Mouse (Mus musculus) forebrain, embryonic 16.5 days (tissue): ENCODE measurements around the gene Col27a1. TPM values are rescaled to one million over a fixed set of nuclear protein-coding genes. Genes with fewer than 3 reads are reported as not detected.

ENCODE experiments used
- ATAC-seq: fragments of 200-750 bp; cut with Nextera tagmentation; 2 replicates; pipeline ENCODE4 v1.8.0; 2017; ENCODE audit warnings: mild to moderate bottlenecking, moderate library complexity
- H3K27ac ChIP-seq: fragments of 300-500 bp; sonication (generic); 2 replicates; pipeline ENCODE4 v1.5.1; 2014; ENCODE audit warnings: low read length, control low read depth
- H3K27me3 ChIP-seq: fragments of 300-500 bp; sonication (generic); replicated peaks from 2 replicates; pipeline ENCODE4 v1.6.1; 2014; ENCODE audit warnings: low read length; ENCODE audit not compliant: control insufficient read depth, insufficient read depth
- H3K36me3 ChIP-seq: fragments of 300-500 bp; sonication (generic); 2 replicates; pipeline ENCODE4 v1.6.1; 2014; ENCODE audit not compliant: control insufficient read depth, insufficient read depth
- H3K4me1 ChIP-seq: fragments of 300-500 bp; sonication (generic); replicated peaks from 2 replicates; pipeline ENCODE4 v1.6.1; 2014; ENCODE audit warnings: low read length; ENCODE audit not compliant: control insufficient read depth, insufficient read depth
- H3K4me2 ChIP-seq: fragments of 300-500 bp; sonication (generic); 2 replicates; pipeline ENCODE4 v1.6.1; 2014; ENCODE audit warnings: mild to moderate bottlenecking, low read length, control low read depth
- H3K4me3 ChIP-seq: fragments of 300-500 bp; sonication (generic); replicated peaks from 2 replicates; pipeline ENCODE4 v1.5.1; 2014; ENCODE audit warnings: mild to moderate bottlenecking, low read length, control low read depth
- H3K9ac ChIP-seq: fragments of 300-500 bp; sonication (generic); replicated peaks from 2 replicates; pipeline ENCODE4 v1.6.1; 2014; ENCODE audit warnings: low read depth, low read length, control low read depth
- H3K9me3 ChIP-seq: fragments of 300-500 bp; sonication (generic); 2 replicates; pipeline ENCODE4 v1.6.1; 2016; ENCODE audit warnings: low read length; ENCODE audit not compliant: control insufficient read depth
- WGBS: fragments of 180-500 bp; shearing (Covaris S2); extraction: QIAGEN DNeasy Blood & Tissue Kit; methylation state at CpG from one replicate; pipeline ENCODE4 v1.1.7; 2014; 5-methylcytosine and 5-hydroxymethylcytosine counted together
- polyA plus RNA-seq: library from polyadenylated mRNA; unstranded; fragments of >200 nt; fragmentation: Nextera tagmentation; extraction: Ambion mirVana; gene quantifications from 2 replicates; pipeline ENCODE4 v1.2.1, GENCODE M21; 2015

Gene Col27a1
- 0.88 and 0.98 TPM in 2 replicates for polyA plus RNA-seq

GRCm38 (mm10) chr4:63213907-63214621 is at the start of gene Col27a1:
Gene Col27a1, plus strand, starts transcription at chr4:63214004.
- Histone ChIP-seq H3K9ac (no peak within 1 kb of the TSS; the same call in 1 of the 2 replicates), H3K4me1 (peaks cover 26% of the 10 kb centered on the region), H3K27ac (no peak within 1 kb of the TSS), H3K9me3 (no peaks in the 10 kb centered on the region), H3K4me2 (peak within 1 kb of the TSS; percentile 96), H3K36me3 (no peaks in the 10 kb centered on the region), H3K4me3 (peak within 1 kb of the TSS; percentile 52), H3K27me3 (peaks cover 34% of the 10 kb centered on the region)
- peak; percentile 27 for ATAC-seq
- under 1% methylated on average over 51 of the region's 61 CpGs for WGBS

GRCm38 (mm10) chr4:63165636-63166035 is 48.2 kb upstream of the Col27a1 start:
- Histone ChIP-seq H3K4me1 (no peaks in the 10 kb centered on the region), H3K9me3 (no peaks in the 10 kb centered on the region), H3K4me3 (no peak overlapping the region), H3K27me3 (no peaks in the 10 kb centered on the region), H3K27ac (no peak overlapping the region), H3K9ac (no peak overlapping the region), H3K4me2 (no peak overlapping the region), H3K36me3 (no peaks in the 10 kb centered on the region)
- 90% methylated on average over 4 of the region's 4 CpGs for WGBS
- ATAC-seq: no peak

DNA sequence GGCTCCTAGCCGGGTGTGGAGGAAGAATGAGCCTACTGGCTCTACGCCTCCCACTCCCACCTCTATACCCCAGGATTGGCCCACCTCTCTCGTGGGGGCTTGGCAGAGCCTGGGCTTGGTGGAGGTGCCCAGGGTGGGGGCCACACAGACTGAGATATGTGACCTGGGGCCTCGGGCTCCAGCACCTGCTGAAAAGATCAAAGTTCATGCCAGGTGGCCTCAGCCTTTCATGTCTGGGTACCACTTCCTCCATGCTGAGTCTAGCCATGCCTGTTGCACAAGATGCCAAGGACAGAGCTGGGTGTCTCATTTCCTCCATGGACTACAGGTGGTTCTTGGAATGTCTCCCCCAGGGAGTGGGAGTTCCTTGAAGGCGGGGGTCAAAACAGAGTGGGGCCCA is 47.5 kb upstream of the Col27a1 start:
- Histone ChIP-seq H3K27ac (no peak overlapping the region), H3K9ac (no peak overlapping the region), H3K27me3 (no peaks in the 10 kb centered on the region), H3K9me3 (no peaks in the 10 kb centered on the region), H3K4me1 (no peaks in the 10 kb centered on the region), H3K36me3 (no peaks in the 10 kb centered on the region), H3K4me3 (no peak overlapping the region), H3K4me2 (no peak overlapping the region)
- WGBS: 87% methylated on average over 5 of the region's 5 CpGs
- no peak for ATAC-seq

GRCm38 (mm10) chr4:63170061-63170460 is 43.7 kb upstream of the Col27a1 start:
- 78% methylated on average over 4 of the region's 4 CpGs for WGBS

DNA sequence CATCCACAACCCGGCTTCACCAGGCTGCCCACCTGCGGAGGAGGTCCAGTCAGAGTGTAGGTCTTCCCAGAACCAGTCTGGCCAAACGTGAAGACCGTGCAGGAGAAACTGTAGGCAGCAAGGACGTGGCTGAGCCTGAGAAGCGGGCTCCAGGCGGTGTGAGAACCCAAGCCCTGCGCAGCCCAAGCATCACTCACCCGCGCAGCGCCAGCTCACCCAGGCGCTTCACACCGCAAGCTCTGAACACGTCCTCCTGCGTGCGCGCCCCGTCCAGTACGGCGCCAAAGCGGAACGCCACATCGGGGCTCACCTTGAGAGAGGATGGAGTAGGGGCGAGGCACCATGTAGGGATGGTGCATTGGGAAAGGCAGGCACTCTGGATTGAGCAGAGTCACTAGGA is 42.7 kb upstream of the Col27a1 start:
- H3K4me2 ChIP-seq: no peak overlapping the region

More at GRCm38 (mm10) chr4:63170061-63170460, 43.7 kb upstream of the Col27a1 start:
- H3K4me2 ChIP-seq: no peak overlapping the region
- H3K27ac ChIP-seq: no peak overlapping the region
- ATAC-seq: no peak
- no peak overlapping the region for H3K4me3 ChIP-seq
- H3K4me1 ChIP-seq: no peaks in the 10 kb centered on the region
- peaks cover 6% of the 10 kb centered on the region; the same call in 1 of the 2 replicates for H3K27me3 ChIP-seq
- no peak overlapping the region for H3K9ac ChIP-seq
- no peaks in the 10 kb centered on the region for H3K36me3 ChIP-seq
- H3K9me3 ChIP-seq: no peaks in the 10 kb centered on the region

DNA sequence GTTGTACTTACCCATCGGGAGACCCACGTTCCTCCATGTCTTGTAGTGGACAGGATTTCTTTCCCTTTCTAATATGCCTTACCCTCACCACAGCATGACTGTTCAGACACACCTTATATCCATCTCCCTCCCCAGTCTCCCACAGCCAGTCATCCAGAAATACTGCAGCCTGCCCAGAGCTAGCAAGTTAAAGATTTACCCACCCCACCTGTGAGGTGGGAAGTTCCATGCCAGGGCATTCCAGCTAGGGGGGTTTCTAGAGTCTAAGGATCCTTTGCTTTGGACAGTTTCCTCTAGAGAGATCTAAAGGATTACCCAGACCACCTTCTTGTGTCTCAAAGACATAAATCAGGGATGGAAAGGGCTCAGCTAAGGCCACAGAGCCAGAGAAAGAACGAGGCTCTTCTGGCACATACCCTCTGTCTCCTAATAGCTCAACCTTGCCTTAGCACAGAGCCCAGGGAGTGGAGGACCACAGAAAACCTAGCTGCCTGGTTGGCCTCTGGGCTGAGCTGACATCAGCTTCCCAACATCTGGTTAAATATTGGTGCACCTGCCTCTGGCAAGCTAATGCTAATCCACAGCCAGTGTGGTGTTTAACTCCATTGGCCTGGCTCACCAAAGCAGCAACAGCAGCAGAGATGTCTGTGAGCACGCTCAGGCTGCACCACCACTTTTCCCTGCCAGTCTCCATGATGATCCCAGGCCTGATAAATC is 41.7 kb upstream of the Col27a1 start, which contains the start of gene Kif12:
Kif12 (minus strand) TSS at position 163 of the 717 bp plus-strand sequence.
- 80% methylated on average over 4 of the region's 4 CpGs for WGBS

More for the DNA sequence above, 42.7 kb upstream of the Col27a1 start:
- Histone ChIP-seq H3K36me3 (no peaks in the 10 kb centered on the region), H3K4me3 (no peak overlapping the region), H3K9ac (no peak overlapping the region), H3K4me1 (no peaks in the 10 kb centered on the region), H3K27me3 (peaks cover 6% of the 10 kb centered on the region; the same call in 1 of the 2 replicates), H3K27ac (no peak overlapping the region), H3K9me3 (no peaks in the 10 kb centered on the region)
- no peak for ATAC-seq
- WGBS: 50% methylated on average over 24 of the region's 24 CpGs

DNA sequence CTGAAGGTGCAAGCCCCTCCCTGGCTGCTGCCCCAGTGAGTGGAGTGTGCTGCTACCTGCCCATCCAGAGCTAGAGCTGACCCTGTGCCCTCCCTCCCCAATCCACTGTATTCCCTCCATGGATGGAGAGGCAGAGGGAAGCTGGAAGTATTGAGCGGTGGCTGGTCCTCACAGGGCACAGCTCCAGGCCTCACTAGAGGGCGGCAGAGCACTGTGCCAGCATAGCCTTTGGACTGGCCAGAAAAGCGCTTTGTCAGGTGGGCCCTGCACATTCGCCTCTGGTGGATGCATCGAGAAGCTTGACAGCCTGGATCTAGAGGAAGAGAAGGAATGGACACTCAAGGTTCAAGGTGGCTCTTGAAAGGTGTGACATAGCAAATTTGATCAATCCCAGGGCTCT is 32.2 kb upstream of the Col27a1 start:
- 7% methylated on average over 5 of the region's 5 CpGs for WGBS
- Histone ChIP-seq H3K9me3 (no peaks in the 10 kb centered on the region), H3K4me3 (no peak overlapping the region), H3K4me1 (peaks cover 3% of the 10 kb centered on the region; the same call in 1 of the 2 replicates), H3K27me3 (no peaks in the 10 kb centered on the region), H3K27ac (no peak overlapping the region), H3K36me3 (no peaks in the 10 kb centered on the region), H3K4me2 (no peak overlapping the region), H3K9ac (no peak overlapping the region)
- peak; percentile 86 for ATAC-seq

More for the DNA sequence above, 41.7 kb upstream of the Col27a1 start, which contains the start of gene Kif12:
- H3K4me1 ChIP-seq: no peaks in the 10 kb centered on the region
- H3K4me2 ChIP-seq: no peak within 1 kb of the TSS
- H3K27me3 ChIP-seq: peaks cover 6% of the 10 kb centered on the region; the same call in 1 of the 2 replicates
- no peak within 1 kb of the TSS for H3K4me3 ChIP-seq
- no peak within 1 kb of the TSS for H3K27ac ChIP-seq
- H3K9me3 ChIP-seq: no peaks in the 10 kb centered on the region
- no peak within 1 kb of the TSS for H3K9ac ChIP-seq
- H3K36me3 ChIP-seq: no peaks in the 10 kb centered on the region
- no peak for ATAC-seq

GRCm38 (mm10) chr4:63186281-63186870 is 27.4 kb upstream of the Col27a1 start:
- Histone ChIP-seq H3K9ac (no peak overlapping the region), H3K4me3 (no peak overlapping the region), H3K27me3 (no peaks in the 10 kb centered on the region), H3K27ac (no peak overlapping the region), H3K4me2 (no peak overlapping the region), H3K4me1 (peaks cover 3% of the 10 kb centered on the region; the same call in 1 of the 2 replicates), H3K36me3 (no peaks in the 10 kb centered on the region), H3K9me3 (no peaks in the 10 kb centered on the region)
- WGBS: 15% methylated on average over 21 of the region's 21 CpGs
- ATAC-seq: peak; percentile 57

DNA sequence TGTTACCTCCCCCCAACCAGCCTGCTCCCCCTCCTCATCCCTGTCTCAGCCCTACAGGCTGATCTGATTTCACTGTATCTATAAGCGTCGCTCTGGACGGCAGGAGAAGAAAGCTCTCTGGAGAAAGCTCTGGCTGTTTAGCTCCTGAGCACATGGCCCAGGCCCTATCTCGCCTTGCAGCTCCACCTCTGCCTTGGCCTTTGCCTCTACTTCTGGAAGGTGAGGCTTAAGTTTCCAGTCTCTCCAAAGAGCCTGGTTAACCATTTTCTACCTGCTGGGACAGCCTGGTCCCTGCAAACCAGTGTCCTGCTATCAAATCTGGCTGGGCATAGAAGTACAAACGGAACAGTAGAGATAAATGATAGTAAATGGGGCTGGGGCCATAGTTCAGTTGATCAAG is 22.2 kb upstream of the Col27a1 start:
- no peaks in the 10 kb centered on the region for H3K9me3 ChIP-seq
- no peak overlapping the region for H3K4me2 ChIP-seq
- 72% methylated on average over 5 of the region's 5 CpGs for WGBS
- no peak overlapping the region for H3K27ac ChIP-seq
- no peaks in the 10 kb centered on the region for H3K36me3 ChIP-seq
- no peak overlapping the region for H3K4me3 ChIP-seq
- H3K27me3 ChIP-seq: no peaks in the 10 kb centered on the region
- ATAC-seq: no peak
- H3K4me1 ChIP-seq: no peaks in the 10 kb centered on the region
- H3K9ac ChIP-seq: no peak overlapping the region
